Mouse (Mus musculus): Measurements from ENCODE around the gene Phf11c. TPM values are rescaled to one million over a fixed set of nuclear protein-coding genes. Genes with fewer than 3 reads are reported as not detected.
A peak's percentile ranks its signal among the peaks of the same experiment; 100 is the strongest.

Phf11c gene
- polyA plus RNA-seq (2012; rRNA removed) = 0.14 and 0.29 TPM in 2 replicates

GRCm38 (mm10) chr14:59395281-59395680 lies at the start of gene Phf11c:
Gene Phf11c (minus strand): TSS chr14:59395381.
- Histone ChIP-seq H3K36me3 (ENCODE audit: control insufficient read depth, insufficient read depth, low read length) (peaks cover 7% of the 10 kb centered on the region; the same call in 1 of the 2 replicates), H3K27ac (ENCODE audit: insufficient read depth, low read depth, low read length) (no peak within 1 kb of the TSS), H3K4me1 (ENCODE audit: control insufficient read depth, insufficient read depth, insufficient read length, low read length) (peaks cover 4% of the 10 kb centered on the region; the same call in 1 of the 2 replicates), H3K27me3 (ENCODE audit: control insufficient read depth, insufficient read depth, low read length) (no peaks in the 10 kb centered on the region), H3K4me3 (ENCODE audit: low read depth, low read length) (no peak within 1 kb of the TSS)
- 88% methylated on average over 3 of the region's 3 CpGs for WGBS
- no peak for TF ChIP-seq POLR2A (IDR thresholded peaks at IDR 0.05; ENCODE audit: low read depth, low read length)
- no peak for TF ChIP-seq CTCF (IDR thresholded peaks at IDR 0.05; ENCODE audit: extremely low read depth, insufficient read length, insufficient replicate concordance, low read depth, low read length)

DNA sequence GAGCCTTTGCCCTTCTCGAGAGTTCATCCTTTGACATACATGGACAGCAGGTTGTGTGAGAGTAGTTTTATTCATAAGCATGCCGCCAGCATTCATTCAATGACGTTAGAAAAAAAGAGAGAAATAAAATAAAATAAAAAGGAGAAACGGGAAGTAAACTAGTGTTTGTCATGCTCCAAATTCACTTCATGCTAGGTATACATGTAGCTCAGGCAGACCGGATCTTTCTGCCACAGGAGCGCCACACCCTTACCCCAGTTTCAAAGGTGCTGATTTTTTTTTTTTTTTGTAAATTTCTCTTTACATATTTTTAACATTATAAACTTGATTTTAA lies 46.3 kb upstream of the Phf11c start:
- Histone ChIP-seq H3K27me3 (ENCODE audit: control insufficient read depth, insufficient read depth, low read length) (no peaks in the 10 kb centered on the region; the same call in 1 of the 2 replicates), H3K4me1 (ENCODE audit: control insufficient read depth, insufficient read depth, insufficient read length, low read length) (no peaks in the 10 kb centered on the region), H3K27ac (ENCODE audit: insufficient read depth, low read depth, low read length) (peak overlapping the region; percentile 94), H3K4me3 (ENCODE audit: low read depth, low read length) (peak overlapping the region; percentile 98), H3K36me3 (ENCODE audit: control insufficient read depth, insufficient read depth, low read length) (peaks cover 5% of the 10 kb centered on the region; the same call in 1 of the 2 replicates)
- 2% methylated on average over 6 of the region's 6 CpGs for WGBS
- TF ChIP-seq CTCF (IDR thresholded peaks at IDR 0.05; ENCODE audit: extremely low read depth, insufficient read length, insufficient replicate concordance, low read depth, low read length) (no peak), POLR2A (IDR thresholded peaks at IDR 0.05; ENCODE audit: low read depth, low read length) (no peak)

GRCm38 (mm10) chr14:59440558-59441471 lies 45.6 kb upstream of the Phf11c start, which contains the start of the genes Setdb2 and Cab39l:
Gene Setdb2 (minus strand): TSS chr14:59440884.
Gene Cab39l (plus strand): TSS chr14:59440972.
- Histone ChIP-seq H3K36me3 (ENCODE audit: control insufficient read depth, insufficient read depth, low read length) (peaks cover 5% of the 10 kb centered on the region; the same call in 1 of the 2 replicates), H3K4me3 (ENCODE audit: low read depth, low read length) (peak within 1 kb of the TSS; percentile 98), H3K27me3 (ENCODE audit: control insufficient read depth, insufficient read depth, low read length) (no peaks in the 10 kb centered on the region; the same call in 1 of the 2 replicates), H3K4me1 (ENCODE audit: control insufficient read depth, insufficient read depth, insufficient read length, low read length) (no peaks in the 10 kb centered on the region), H3K27ac (ENCODE audit: insufficient read depth, low read depth, low read length) (peak within 1 kb of the TSS; percentile 94)
- under 1% methylated on average over 66 of the region's 66 CpGs for WGBS
- TF ChIP-seq CTCF (IDR thresholded peaks at IDR 0.05; ENCODE audit: extremely low read depth, insufficient read length, insufficient replicate concordance, low read depth, low read length) = no peak
- peak; percentile 96 for TF ChIP-seq POLR2A (IDR thresholded peaks at IDR 0.05; ENCODE audit: low read depth, low read length)

- Histone ChIP-seq H3K27me3 (ENCODE audit: control insufficient read depth, insufficient read depth, low read length) (no peaks in the 10 kb centered on the region; the same call in 1 of the 2 replicates), H3K4me1 (ENCODE audit: control insufficient read depth, insufficient read depth, insufficient read length, low read length) (no peaks in the 10 kb centered on the region), H3K36me3 (ENCODE audit: control insufficient read depth, insufficient read depth, low read length) (peaks cover 7% of the 10 kb centered on the region; the same call in 1 of the 2 replicates), H3K27ac (ENCODE audit: insufficient read depth, low read depth, low read length) (peak overlapping the region; percentile 32; the same call in 1 of the 2 replicates), H3K4me3 (ENCODE audit: low read depth, low read length) (peak overlapping the region; percentile 42; the same call in 1 of the 2 replicates)
- TF ChIP-seq CTCF (IDR thresholded peaks at IDR 0.05; ENCODE audit: extremely low read depth, insufficient read length, insufficient replicate concordance, low read depth, low read length) (no peak), POLR2A (IDR thresholded peaks at IDR 0.05; ENCODE audit: low read depth, low read length) (no peak)
- 1% methylated on average over 7 of the region's 7 CpGs for WGBS
Observed at GRCm38 (mm10) chr14:59440039-59440438, 44.9 kb upstream of the Phf11c start.

GRCm38 (mm10) chr14:59438505-59438904 lies 43.3 kb upstream of the Phf11c start:
- TF ChIP-seq CTCF (IDR thresholded peaks at IDR 0.05; ENCODE audit: extremely low read depth, insufficient read length, insufficient replicate concordance, low read depth, low read length) = no peak
- no peak for TF ChIP-seq POLR2A (IDR thresholded peaks at IDR 0.05; ENCODE audit: low read depth, low read length)
- Histone ChIP-seq H3K36me3 (ENCODE audit: control insufficient read depth, insufficient read depth, low read length) (peaks cover 7% of the 10 kb centered on the region; the same call in 1 of the 2 replicates), H3K27me3 (ENCODE audit: control insufficient read depth, insufficient read depth, low read length) (no peaks in the 10 kb centered on the region; the same call in 1 of the 2 replicates), H3K27ac (ENCODE audit: insufficient read depth, low read depth, low read length) (no peak overlapping the region), H3K4me1 (ENCODE audit: control insufficient read depth, insufficient read depth, insufficient read length, low read length) (no peaks in the 10 kb centered on the region), H3K4me3 (ENCODE audit: low read depth, low read length) (no peak overlapping the region)
- 55% methylated on average over 2 of the region's 2 CpGs for WGBS

GRCm38 (mm10) chr14:59437398-59437797 lies 42.2 kb upstream of the Phf11c start:
- H3K27ac ChIP-seq (ENCODE audit: insufficient read depth, low read depth, low read length) = no peak overlapping the region
- H3K27me3 ChIP-seq (ENCODE audit: control insufficient read depth, insufficient read depth, low read length) = no peaks in the 10 kb centered on the region; the same call in 1 of the 2 replicates
- WGBS = 97% methylated on average over 3 of the region's 3 CpGs
- peaks cover 7% of the 10 kb centered on the region; the same call in 1 of the 2 replicates for H3K36me3 ChIP-seq (ENCODE audit: control insufficient read depth, insufficient read depth, low read length)
- TF ChIP-seq POLR2A (IDR thresholded peaks at IDR 0.05; ENCODE audit: low read depth, low read length) (no peak), CTCF (IDR thresholded peaks at IDR 0.05; ENCODE audit: extremely low read depth, insufficient read length, insufficient replicate concordance, low read depth, low read length) (no peak)
- no peaks in the 10 kb centered on the region for H3K4me1 ChIP-seq (ENCODE audit: control insufficient read depth, insufficient read depth, insufficient read length, low read length)
- H3K4me3 ChIP-seq (ENCODE audit: low read depth, low read length) = no peak overlapping the region

DNA sequence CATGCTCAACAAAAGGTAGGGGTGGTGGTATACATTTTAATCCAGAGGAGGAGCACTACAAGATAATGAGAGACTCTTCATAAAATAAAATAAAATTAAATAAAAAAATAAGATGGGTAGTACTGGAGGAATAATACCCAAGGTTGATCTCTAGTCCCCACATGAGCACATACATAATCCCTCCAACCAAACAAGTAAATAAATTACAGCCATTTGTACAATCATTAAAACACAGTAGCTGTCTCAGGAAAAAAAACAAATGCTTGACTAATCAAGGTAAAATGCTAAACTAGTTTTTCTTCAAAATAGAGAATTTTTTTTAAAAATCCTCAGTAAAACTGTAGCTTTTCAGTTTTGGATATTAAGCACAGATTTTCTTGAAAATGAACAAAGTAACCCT lies 40.0 kb upstream of the Phf11c start:
- Histone ChIP-seq H3K27ac (ENCODE audit: insufficient read depth, low read depth, low read length) (no peak overlapping the region), H3K36me3 (ENCODE audit: control insufficient read depth, insufficient read depth, low read length) (peaks cover 7% of the 10 kb centered on the region; the same call in 1 of the 2 replicates), H3K4me3 (ENCODE audit: low read depth, low read length) (no peak overlapping the region), H3K4me1 (ENCODE audit: control insufficient read depth, insufficient read depth, insufficient read length, low read length) (no peaks in the 10 kb centered on the region), H3K27me3 (ENCODE audit: control insufficient read depth, insufficient read depth, low read length) (no peaks in the 10 kb centered on the region)
- TF ChIP-seq CTCF (IDR thresholded peaks at IDR 0.05; ENCODE audit: extremely low read depth, insufficient read length, insufficient replicate concordance, low read depth, low read length) (no peak), POLR2A (IDR thresholded peaks at IDR 0.05; ENCODE audit: low read depth, low read length) (no peak)

All from small intestine, adult 2 months (tissue).